15 mouse cellular contexts compared by ENCODE assay signal in genomic region chr8:12951051-12951630, GRCm38 (mm10).
A peak's percentile ranks its signal among the peaks of the same experiment; 100 is the strongest.
DNase-seq lines count a peak whose midpoint lies in the region; ATAC-seq lines count a peak whose summit lies in the region.
"Had no signal": no experiment of that assay in that cellular context is flagged by ENCODE, and none has a peak within 500 bp of the region (broad histone marks: within the 10 kb centered on the region; RNA-seq: fewer than 3 reads in every experiment).

No protein-coding gene starts in this region.

- H3K9ac ChIP-seq in midbrain, embryonic 11.5 days (ENCODE audit: low read length), result no peak overlapping the region
- H3K9ac ChIP-seq in midbrain, embryonic 12.5 days (replicated peaks), result 0 out of 2 replicates have a peak overlapping the region, but pooled peaks have one; percentile 77
- H3K9ac ChIP-seq: intestine, embryonic 15.5 days; liver, embryonic 12.5 days had no signal

- H3K4me3 ChIP-seq in midbrain, embryonic 10.5 days, result no peak overlapping the region
- no peak overlapping the region for H3K4me3 ChIP-seq in midbrain, embryonic 11.5 days (ENCODE audit: low read depth, low read length)
- H3K4me3 ChIP-seq in midbrain, embryonic 12.5 days, result no peak overlapping the region
- H3K4me3 ChIP-seq: erythroblast, embryonic 14.5 days; intestine, embryonic 15.5 days; liver, embryonic 12.5 days had no signal

- peaks cover 70% of the 10 kb centered on the region for H3K4me1 ChIP-seq in midbrain, embryonic 10.5 days
- H3K4me1 ChIP-seq in midbrain, embryonic 11.5 days (ENCODE audit: control insufficient read depth, insufficient read depth, low read length), result peaks cover 22% of the 10 kb centered on the region
- H3K4me1 ChIP-seq in midbrain, embryonic 12.5 days, result peaks cover 64% of the 10 kb centered on the region

- peaks cover 12% of the 10 kb centered on the region; the same call in 1 of the 2 replicates for H3K36me3 ChIP-seq in midbrain, embryonic 10.5 days
- H3K36me3 ChIP-seq in midbrain, embryonic 11.5 days (ENCODE audit: control insufficient read depth, insufficient read depth, low read length), result no peaks in the 10 kb centered on the region
- peaks cover 20% of the 10 kb centered on the region for H3K36me3 ChIP-seq in midbrain, embryonic 12.5 days
- H3K36me3 ChIP-seq: intestine, embryonic 15.5 days; liver, embryonic 12.5 days had no signal

- H3K4me2 ChIP-seq in midbrain, embryonic 11.5 days, result no peak overlapping the region
- peak overlapping the region; percentile 72; the same call in 1 of the 2 replicates for H3K4me2 ChIP-seq in midbrain, embryonic 12.5 days (replicated peaks)
- H3K4me2 ChIP-seq: intestine, embryonic 15.5 days; liver, embryonic 12.5 days had no signal

- ATAC-seq in cerebellum, adult (ENCODE audit: insufficient number of reproducible peaks, low FRiP score, low TSS enrichment), result 0 out of 2 replicates have a peak, but pooled peaks have one; percentile 23
- ATAC-seq in midbrain, embryonic 11.5 days (ENCODE audit: low FRiP score), result no peak
- no peak for ATAC-seq in midbrain, embryonic 12.5 days (ENCODE audit: low FRiP score, low read depth)
- ATAC-seq: intestine, embryonic 15.5 days; liver, embryonic 12.5 days; Patski had no signal

- 0 out of 2 replicates have a peak overlapping the region, but pooled peaks have one; percentile 28 for H3K27ac ChIP-seq in midbrain, embryonic 10.5 days (replicated peaks)
- no peak overlapping the region for H3K27ac ChIP-seq in midbrain, embryonic 11.5 days (ENCODE audit: low read depth, low read length)
- 0 out of 2 replicates have a peak overlapping the region, but pooled peaks have one; percentile 3 for H3K27ac ChIP-seq in midbrain, embryonic 12.5 days (replicated peaks)
- H3K27ac ChIP-seq: intestine, embryonic 15.5 days; liver, embryonic 12.5 days had no signal

- H3K27me3 ChIP-seq in midbrain, embryonic 10.5 days (ENCODE audit: low read depth, poor library complexity, severe bottlenecking), result peaks cover 9% of the 10 kb centered on the region; the same call in 1 of the 2 replicates
- H3K27me3 ChIP-seq in midbrain, embryonic 11.5 days (ENCODE audit: control insufficient read depth, insufficient read depth, low read length), result no peaks in the 10 kb centered on the region
- H3K27me3 ChIP-seq in midbrain, embryonic 12.5 days, result no peaks in the 10 kb centered on the region
- H3K27me3 ChIP-seq: intestine, embryonic 15.5 days; Patski had no signal

- no peak for DNase-seq in cerebellum, adult 8-10 months
- no peak for DNase-seq in midbrain, embryonic 10.5 days (ENCODE audit: low spot score)
- no peak for DNase-seq in midbrain, embryonic 11.5 days (ENCODE audit: low spot score, missing footprints)
- no peak for DNase-seq in thymus, postnatal 14 days
- DNase-seq in left cerebral cortex, adult 8-10 months (ENCODE audit: low spot score in 2 of 2), result no peak
- no peak for DNase-seq in heart, adult 9 months (ENCODE audit: low spot score in 2 of 2)
- DNase-seq: heart, adult 18-20 months; heart, postnatal 10 days; lung, postnatal 10 days had no signal

- no peaks in the 10 kb centered on the region for H3K9me3 ChIP-seq in midbrain, embryonic 10.5 days (replicated peaks)
- H3K9me3 ChIP-seq in midbrain, embryonic 11.5 days (ENCODE audit: control insufficient read depth, low read length), result no peaks in the 10 kb centered on the region
- no peaks in the 10 kb centered on the region for H3K9me3 ChIP-seq in midbrain, embryonic 12.5 days
- H3K9me3 ChIP-seq: intestine, embryonic 15.5 days; liver, embryonic 12.5 days had no signal

- WGBS in midbrain, embryonic 10.5 days, result 81% methylated on average over 7 of the region's 7 CpGs
- WGBS in midbrain, embryonic 11.5 days, result 78% methylated on average over 7 of the region's 7 CpGs
- 74% methylated on average over 7 of the region's 7 CpGs for WGBS in midbrain, embryonic 12.5 days
